Mouse (Mus musculus) stomach, embryonic 15.5 days (tissue): Measurements from ENCODE around the gene Sh3gl1. TPM values are rescaled to one million over a fixed set of nuclear protein-coding genes. Genes with fewer than 3 reads are reported as not detected.

Experiments used
- ATAC-seq: fragments of 200-750 bp; cut with Nextera tagmentation; 2 replicates; pipeline ENCODE4 v1.8.0; 2017; ENCODE audit warnings: low read depth, moderate number of reproducible peaks, moderate TSS enrichment; ENCODE audit not compliant: insufficient read depth, low FRiP score
- H3K27ac ChIP-seq: fragments of 300-500 bp; sonication (generic); 2 replicates; pipeline ENCODE4 v1.5.1; 2015; ENCODE audit warnings: mild to moderate bottlenecking, inconsistent platforms
- H3K27me3 ChIP-seq: fragments of 300-500 bp; sonication (generic); replicated peaks from 2 replicates; pipeline ENCODE4 v1.6.1; 2015; ENCODE audit warnings: inconsistent platforms
- H3K36me3 ChIP-seq: fragments of 300-500 bp; sonication (generic); 2 replicates; pipeline ENCODE4 v1.6.1; 2015; ENCODE audit warnings: inconsistent platforms
- H3K4me1 ChIP-seq: fragments of 300-500 bp; sonication (generic); 2 replicates; pipeline ENCODE4 v1.6.1; 2015; ENCODE audit warnings: inconsistent platforms
- H3K4me2 ChIP-seq: fragments of 300-500 bp; sonication (generic); 2 replicates; pipeline ENCODE4 v1.6.1; 2015; ENCODE audit warnings: mild to moderate bottlenecking, inconsistent platforms
- H3K4me3 ChIP-seq: fragments of 300-500 bp; sonication (generic); replicated peaks from 2 replicates; pipeline ENCODE4 v1.5.1; 2015; ENCODE audit warnings: inconsistent platforms
- H3K9ac ChIP-seq: fragments of 300-500 bp; sonication (generic); 2 replicates; pipeline ENCODE4 v1.6.1; 2015; ENCODE audit warnings: inconsistent platforms
- H3K9me3 ChIP-seq: fragments of 300-500 bp; sonication (generic); 2 replicates; pipeline ENCODE4 v1.6.1; 2016; ENCODE audit warnings: inconsistent platforms
- WGBS: fragments of 180-500 bp; shearing (Covaris S2); methylation state at CpG from one replicate; pipeline ENCODE4 v1.1.7; 2015; 5-methylcytosine and 5-hydroxymethylcytosine counted together
- polyA plus RNA-seq: library from polyadenylated mRNA; unstranded; fragments of >200 nt; fragmentation: Nextera tagmentation; extraction: Ambion mirVana; gene quantifications from 2 replicates; pipeline ENCODE4 v1.2.1, GENCODE M21; 2015

Sh3gl1 gene
- polyA plus RNA-seq, 1 experiment from 2014 or later, result 136 TPM

- 81% methylated on average over 15 of the region's 15 CpGs for WGBS
- H3K27ac ChIP-seq, result no peak overlapping the region
- H3K36me3 ChIP-seq, result peaks cover 52% of the 10 kb centered on the region
- no peaks in the 10 kb centered on the region for H3K9me3 ChIP-seq
- no peaks in the 10 kb centered on the region for H3K27me3 ChIP-seq
- no peaks in the 10 kb centered on the region for H3K4me1 ChIP-seq
- no peak overlapping the region for H3K9ac ChIP-seq
- no peak overlapping the region for H3K4me2 ChIP-seq
- no peak for ATAC-seq
- no peak overlapping the region for H3K4me3 ChIP-seq
These were observed 19.3 kb downstream of the Sh3gl1 start for GRCm38 (mm10) chr17:56016793-56017785.

- Histone ChIP-seq H3K27ac (no peak overlapping the region), H3K4me2 (no peak overlapping the region), H3K4me3 (no peak overlapping the region), H3K9ac (no peak overlapping the region), H3K36me3 (peaks cover 59% of the 10 kb centered on the region), H3K9me3 (no peaks in the 10 kb centered on the region), H3K4me1 (no peaks in the 10 kb centered on the region), H3K27me3 (no peaks in the 10 kb centered on the region)
- WGBS, result 88% methylated on average over 8 of the region's 8 CpGs
- ATAC-seq, result no peak
These were observed 20.1 kb downstream of the Sh3gl1 start for GRCm38 (mm10) chr17:56016382-56016781.

GRCm38 (mm10) chr17:56015293-56015692 lies 21.1 kb downstream of the Sh3gl1 start:
- Histone ChIP-seq H3K9me3 (no peaks in the 10 kb centered on the region), H3K4me3 (no peak overlapping the region), H3K27ac (no peak overlapping the region), H3K4me2 (no peak overlapping the region), H3K27me3 (no peaks in the 10 kb centered on the region), H3K4me1 (peaks cover 4% of the 10 kb centered on the region), H3K36me3 (peaks cover 61% of the 10 kb centered on the region), H3K9ac (no peak overlapping the region)
- no peak for ATAC-seq
- 92% methylated on average over 9 of the region's 9 CpGs for WGBS

GRCm38 (mm10) chr17:56011441-56011840 lies 25.0 kb downstream of the Sh3gl1 start:
- Histone ChIP-seq H3K36me3 (peaks cover 32% of the 10 kb centered on the region), H3K9ac (no peak overlapping the region), H3K4me3 (no peak overlapping the region), H3K27ac (no peak overlapping the region), H3K4me1 (peaks cover 22% of the 10 kb centered on the region), H3K4me2 (no peak overlapping the region), H3K27me3 (no peaks in the 10 kb centered on the region), H3K9me3 (no peaks in the 10 kb centered on the region)
- no peak for ATAC-seq
- 85% methylated on average over 7 of the region's 7 CpGs for WGBS

GRCm38 (mm10) chr17:56010681-56011080 lies 25.8 kb downstream of the Sh3gl1 start:
- H3K27ac ChIP-seq, result no peak overlapping the region
- H3K36me3 ChIP-seq, result peaks cover 24% of the 10 kb centered on the region
- H3K4me1 ChIP-seq, result peaks cover 22% of the 10 kb centered on the region
- H3K9me3 ChIP-seq, result no peaks in the 10 kb centered on the region
- H3K4me2 ChIP-seq, result peak overlapping the region; percentile 100
- 9% methylated on average over 9 of the region's 9 CpGs for WGBS
- H3K9ac ChIP-seq, result no peak overlapping the region
- H3K4me3 ChIP-seq, result peak overlapping the region; percentile 98
- no peak for ATAC-seq
- no peaks in the 10 kb centered on the region for H3K27me3 ChIP-seq

GRCm38 (mm10) chr17:56010255-56010654 lies 26.2 kb downstream of the Sh3gl1 start:
- WGBS, result 67% methylated on average over 14 of the region's 14 CpGs
- H3K9me3 ChIP-seq, result no peaks in the 10 kb centered on the region
- peaks cover 20% of the 10 kb centered on the region for H3K36me3 ChIP-seq
- ATAC-seq, result no peak
- H3K27me3 ChIP-seq, result no peaks in the 10 kb centered on the region
- H3K4me1 ChIP-seq, result peaks cover 22% of the 10 kb centered on the region
- H3K27ac ChIP-seq, result no peak overlapping the region
- H3K4me3 ChIP-seq, result peak overlapping the region; percentile 98
- peak overlapping the region; percentile 83; the same call in 1 of the 2 replicates for H3K9ac ChIP-seq
- peak overlapping the region; percentile 100 for H3K4me2 ChIP-seq

- H3K36me3 ChIP-seq, result peaks cover 17% of the 10 kb centered on the region; the same call in 1 of the 2 replicates
- H3K27me3 ChIP-seq, result no peaks in the 10 kb centered on the region
- ATAC-seq, result no peak
- no peaks in the 10 kb centered on the region for H3K9me3 ChIP-seq
- 41% methylated on average over 2 of the region's 2 CpGs for WGBS
- 0 out of 2 replicates have a peak overlapping the region, but pooled peaks have one; percentile 92 for H3K27ac ChIP-seq
- peak overlapping the region; percentile 83; the same call in 1 of the 2 replicates for H3K9ac ChIP-seq
- H3K4me2 ChIP-seq, result peak overlapping the region; percentile 100
- peaks cover 22% of the 10 kb centered on the region for H3K4me1 ChIP-seq
- H3K4me3 ChIP-seq, result peak overlapping the region; percentile 98
These were observed 26.5 kb downstream of the Sh3gl1 start for GRCm38 (mm10) chr17:56009962-56010240.

GRCm38 (mm10) chr17:56009088-56009961 lies 27.1 kb downstream of the Sh3gl1 start:
- WGBS, result under 1% methylated on average over 62 of the region's 62 CpGs
- Histone ChIP-seq H3K4me2 (peak overlapping the region; percentile 100), H3K4me1 (peaks cover 22% of the 10 kb centered on the region), H3K27me3 (no peaks in the 10 kb centered on the region), H3K27ac (peak overlapping the region; percentile 92), H3K36me3 (peaks cover 14% of the 10 kb centered on the region; the same call in 1 of the 2 replicates), H3K9me3 (no peaks in the 10 kb centered on the region), H3K9ac (peak overlapping the region; percentile 83), H3K4me3 (peak overlapping the region; percentile 98)
- ATAC-seq, result peak; percentile 89

GRCm38 (mm10) chr17:56008356-56009087 lies 27.9 kb downstream of the Sh3gl1 start:
- H3K27ac ChIP-seq, result peak overlapping the region; percentile 92
- ATAC-seq, result peak; percentile 90
- H3K4me1 ChIP-seq, result peaks cover 22% of the 10 kb centered on the region
- H3K4me3 ChIP-seq, result peak overlapping the region; percentile 98
- peaks cover 14% of the 10 kb centered on the region; the same call in 1 of the 2 replicates for H3K36me3 ChIP-seq
- H3K9me3 ChIP-seq, result no peaks in the 10 kb centered on the region
- H3K27me3 ChIP-seq, result no peaks in the 10 kb centered on the region
- H3K4me2 ChIP-seq, result peak overlapping the region; percentile 100
- peak overlapping the region; percentile 56 for H3K9ac ChIP-seq
- WGBS, result under 1% methylated on average over 21 of the region's 21 CpGs

- Histone ChIP-seq H3K9me3 (no peaks in the 10 kb centered on the region), H3K4me3 (peak overlapping the region; percentile 98), H3K27ac (peak overlapping the region; percentile 73), H3K27me3 (no peaks in the 10 kb centered on the region), H3K9ac (peak overlapping the region; percentile 6; the same call in 1 of the 2 replicates), H3K4me2 (peak overlapping the region; percentile 100), H3K36me3 (peaks cover 14% of the 10 kb centered on the region; the same call in 1 of the 2 replicates), H3K4me1 (peaks cover 22% of the 10 kb centered on the region)
- WGBS, result 20% methylated on average over 14 of the region's 14 CpGs
- peak; percentile 0; the same call in 1 of the 2 replicates for ATAC-seq
These were observed 28.7 kb downstream of the Sh3gl1 start for GRCm38 (mm10) chr17:56007444-56008355.
